Mouse (Mus musculus) gastrocnemius, adult 2 months (tissue): ENCODE measurements around the gene Pum1. TPM values are rescaled to one million over a fixed set of nuclear protein-coding genes. Genes with fewer than 3 reads are reported as not detected.
A peak's percentile ranks its signal among the peaks of the same experiment; 100 is the strongest.
"Not testable (repeated sequence)": the region's sequence is repeated elsewhere in the genome, so short reads cannot be mapped to it uniquely, and the experiment has no call there.

Source experiments
- DNase-seq: peaks from one replicate; pipeline ENCODE4 v3.0.0; 2022
- H3K27ac ChIP-seq: fragments of 200-600 bp; 2 replicates; pipeline ENCODE4 v1.8.1; 2022; ENCODE audit warnings: mild to moderate bottlenecking
- H3K4me3 ChIP-seq: fragments of 200-600 bp; 2 replicates; pipeline ENCODE4 v1.8.1; 2022; ENCODE audit warnings: mild to moderate bottlenecking, moderate library complexity
- CTCF ChIP-seq: fragments of 200-600 bp; IDR thresholded peaks from 2 replicates; pipeline ENCODE4 v1.8.1; 2022; ENCODE audit warnings: antibody characterized with exemption, mild to moderate bottlenecking, moderate library complexity
- intact Hi-C: fragments of 180-260 bp; cut with DNase I; formaldehyde crosslinking; loops from one replicate; pipeline ENCODE4 v1.15.1; 2025
- long read RNA-seq, 2 experiments: library from polyadenylated mRNA; stranded (forward); transcript quantifications; one replicate each; pipeline ENCODE4 v2.0.0; 2021
- total RNA-seq, 2 experiments: library from RNA; stranded (reverse); gene quantifications; 2 replicates each; pipeline ENCODE4 v1.2.3; 2021

The Pum1 gene
- total RNA-seq, result 10 to 100 TPM; 42.4 to 42.6 TPM
- long read RNA-seq, experiment 1, full-length matches to known transcripts, result 6 of 34 reads
- long read RNA-seq, experiment 1, partial matches to known transcripts, result 6 of 34 reads
- long read RNA-seq, experiment 1, other reads (novel, unspliced or antisense), result 22 of 34 reads
- long read RNA-seq, experiment 2, full-length matches to known transcripts, result 5 of 23 reads
- long read RNA-seq, experiment 2, partial matches to known transcripts, result 2 of 23 reads
- long read RNA-seq, experiment 2, other reads (novel, unspliced or antisense), result 16 of 23 reads

DNA sequence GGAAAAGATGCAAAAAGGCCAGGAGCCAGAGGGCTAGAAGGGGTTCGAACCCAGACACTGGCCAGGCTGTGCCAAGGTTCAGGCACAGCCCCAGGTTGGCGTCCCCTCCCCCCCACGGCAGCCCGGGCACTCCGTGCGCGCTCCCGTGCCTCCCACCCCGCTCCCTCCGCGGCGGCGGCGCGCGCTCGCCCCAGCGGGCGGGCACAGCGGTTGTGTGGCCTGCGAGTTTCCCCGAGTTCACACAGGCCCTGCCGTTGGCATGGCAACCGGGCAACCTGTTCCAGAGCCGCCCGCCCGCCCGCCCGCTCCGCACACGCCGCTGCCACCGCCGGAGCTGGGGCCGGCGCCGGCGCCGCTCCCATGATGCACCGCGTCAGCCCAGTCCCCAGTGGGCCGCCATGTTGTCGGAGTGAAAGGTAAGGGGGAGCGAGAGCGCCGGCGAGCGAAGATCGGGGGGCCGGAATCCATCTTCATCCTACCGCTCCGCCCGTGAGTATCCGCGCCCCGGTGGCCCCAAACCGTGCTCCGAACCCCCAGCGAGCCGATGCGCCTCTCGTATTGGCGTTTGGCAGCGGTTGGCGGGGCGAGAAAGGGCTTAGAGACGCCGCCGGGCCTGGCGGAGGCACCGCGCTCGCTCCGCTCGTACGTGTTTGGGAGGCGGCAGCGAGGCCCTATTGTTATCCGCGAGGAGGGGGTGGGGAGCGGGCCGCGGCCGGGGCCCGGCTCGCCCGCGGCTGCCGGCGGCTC is at the start of gene Pum1:
Gene Pum1 (plus strand): TSS at position 343 of the 747 bp plus-strand sequence.
- peak within 1 kb of the TSS; percentile 90 for H3K4me3 ChIP-seq
- H3K27ac ChIP-seq, result peak within 1 kb of the TSS; percentile 93
- no peak for TF ChIP-seq CTCF
- intact Hi-C loops, result no loop called here
- peak; percentile 94 for DNase-seq

DNA sequence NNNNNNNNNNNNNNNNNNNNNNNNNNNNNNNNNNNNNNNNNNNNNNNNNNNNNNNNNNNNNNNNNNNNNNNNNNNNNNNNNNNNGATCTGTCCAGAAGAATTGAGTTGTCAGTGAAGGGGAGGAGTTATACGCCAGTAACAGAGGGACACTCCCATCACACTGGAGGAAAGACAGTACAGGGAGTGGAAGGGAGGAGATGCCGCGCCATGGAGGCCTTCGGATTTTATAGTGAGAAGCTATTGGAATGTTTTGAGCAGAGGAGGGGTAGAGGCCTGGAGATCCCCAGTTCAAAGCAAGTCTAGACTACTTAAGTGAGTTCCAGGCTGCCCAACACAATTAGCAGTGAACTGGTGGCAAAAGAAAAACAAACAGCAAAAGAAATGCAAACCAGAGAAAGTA is 33.7 kb upstream of the Pum1 start:
- no peak for TF ChIP-seq CTCF
- peak; percentile 37 for DNase-seq
- H3K27ac ChIP-seq, result peak overlapping the region; percentile 84
- intact Hi-C loops, result no loop called here
- peak overlapping the region; percentile 62 for H3K4me3 ChIP-seq

GRCm38 (mm10) chr4:130630232-130630847 is 32.8 kb upstream of the Pum1 start:
- no peak for TF ChIP-seq CTCF

DNA sequence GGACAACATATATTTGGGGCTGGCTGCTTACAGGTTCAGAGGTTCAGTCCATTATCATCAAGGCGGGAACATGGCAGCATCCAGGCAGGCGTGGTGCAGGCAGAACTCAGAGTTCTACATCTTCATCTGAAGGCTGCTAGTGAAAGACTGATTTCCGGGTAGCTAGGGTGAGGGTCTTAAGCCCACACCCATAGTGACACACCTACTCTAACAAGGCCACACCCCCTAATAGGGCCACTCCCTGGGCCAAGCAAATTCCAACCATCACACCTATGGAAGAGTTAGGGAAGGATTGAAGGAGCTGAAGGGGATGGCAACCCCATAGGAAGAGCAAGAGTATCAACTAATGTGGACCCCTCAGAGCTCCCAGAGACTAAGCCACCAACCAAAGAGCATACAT is 28.0 kb upstream of the Pum1 start:
- DNase-seq, H3K4me3 ChIP-seq, intact Hi-C loops, H3K27ac ChIP-seq: not testable (repeated sequence)

More at GRCm38 (mm10) chr4:130630232-130630847, 32.8 kb upstream of the Pum1 start:
- Histone ChIP-seq H3K27ac (no peak overlapping the region), H3K4me3 (no peak overlapping the region)
- no peak for DNase-seq
- intact Hi-C loops, result no loop called here

DNA sequence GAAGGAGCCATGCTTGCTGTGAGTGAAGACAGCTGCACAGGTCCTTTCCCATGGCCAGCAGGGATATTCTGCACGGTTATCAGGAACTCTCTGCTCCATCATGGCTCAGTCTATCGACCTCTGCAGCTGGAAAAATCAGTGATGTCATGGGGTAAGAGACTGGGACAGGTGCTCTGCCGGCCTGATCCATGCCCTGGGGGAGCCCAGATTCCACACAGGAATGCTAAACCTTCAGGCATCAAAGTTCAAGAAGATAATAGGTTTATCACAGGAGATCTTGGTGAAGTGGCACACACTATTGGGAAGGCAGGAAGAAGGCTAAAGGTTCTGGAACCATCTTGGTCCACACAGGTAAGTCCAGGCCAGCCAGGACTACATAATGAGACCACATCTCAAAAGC is 26.4 kb upstream of the Pum1 start:
- DNase-seq, result no peak
- intact Hi-C loops, result no loop called here
- TF ChIP-seq CTCF, result no peak
- H3K27ac ChIP-seq, result no peak overlapping the region
- no peak overlapping the region for H3K4me3 ChIP-seq

- no peak for TF ChIP-seq CTCF
- intact Hi-C loops, result no loop called here
- no peak overlapping the region for H3K4me3 ChIP-seq
- DNase-seq, result no peak
- no peak overlapping the region for H3K27ac ChIP-seq
Observed at GRCm38 (mm10) chr4:130637488-130638422, 25.4 kb upstream of the Pum1 start.

DNA sequence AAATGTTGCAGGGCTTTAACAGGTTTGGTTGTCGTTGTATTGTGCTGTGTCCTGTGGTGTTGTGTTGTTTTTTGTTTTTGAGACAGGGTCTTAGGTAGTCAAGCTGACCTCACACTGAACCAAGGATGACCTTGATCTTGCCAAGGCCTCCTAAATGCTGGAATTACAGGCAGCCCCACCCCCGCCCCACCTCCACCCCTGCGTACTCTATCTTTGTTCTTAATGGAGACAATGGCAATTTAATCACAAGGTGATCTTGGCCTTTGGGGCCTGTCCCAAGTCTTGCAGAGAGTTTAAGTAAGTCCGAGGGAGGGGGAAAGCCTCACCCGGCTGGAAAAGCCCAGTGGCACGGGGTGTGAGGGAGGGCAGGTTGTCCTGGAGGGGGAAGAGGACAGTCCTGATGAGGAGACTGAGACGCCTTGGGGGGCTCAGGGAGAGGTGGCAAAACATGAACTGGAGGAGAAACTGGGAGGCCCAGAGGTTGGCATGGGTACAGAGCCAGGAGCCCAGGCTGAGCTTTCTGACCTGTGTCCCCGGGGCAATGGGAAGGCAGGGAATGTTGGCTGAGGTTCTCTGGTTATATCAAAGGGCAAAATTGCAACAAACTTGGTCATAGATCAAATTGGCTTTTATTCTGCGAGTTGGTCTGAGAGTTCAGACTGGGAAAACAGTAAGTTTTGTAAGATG is 22.9 kb upstream of the Pum1 start:
- no peak for DNase-seq
- TF ChIP-seq CTCF, result no peak
- Histone ChIP-seq H3K27ac (no peak overlapping the region), H3K4me3 (no peak overlapping the region)
- intact Hi-C loops, result no loop called here

DNA sequence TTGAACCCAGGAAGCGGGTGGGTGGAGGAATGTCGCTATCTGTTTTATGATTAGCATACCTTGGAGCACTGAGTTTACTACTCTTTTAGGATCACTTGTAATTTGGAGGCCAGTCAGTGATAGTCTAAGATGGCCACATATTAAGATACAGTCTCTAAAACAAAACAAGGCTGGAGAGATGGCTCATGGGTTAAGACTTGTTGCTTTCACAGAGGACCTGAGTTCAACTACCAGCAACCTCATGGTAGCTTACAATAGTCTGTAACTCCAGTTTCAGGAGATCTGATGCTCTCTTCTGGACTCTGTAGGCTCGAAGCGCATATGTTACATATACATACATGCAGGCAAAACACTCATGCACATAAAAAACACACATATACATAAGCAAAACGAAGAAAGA is 20.7 kb upstream of the Pum1 start:
- TF ChIP-seq CTCF, result no peak
- intact Hi-C loops, result no loop called here
- Histone ChIP-seq H3K4me3 (no peak overlapping the region), H3K27ac (no peak overlapping the region)
- DNase-seq, result no peak

DNA sequence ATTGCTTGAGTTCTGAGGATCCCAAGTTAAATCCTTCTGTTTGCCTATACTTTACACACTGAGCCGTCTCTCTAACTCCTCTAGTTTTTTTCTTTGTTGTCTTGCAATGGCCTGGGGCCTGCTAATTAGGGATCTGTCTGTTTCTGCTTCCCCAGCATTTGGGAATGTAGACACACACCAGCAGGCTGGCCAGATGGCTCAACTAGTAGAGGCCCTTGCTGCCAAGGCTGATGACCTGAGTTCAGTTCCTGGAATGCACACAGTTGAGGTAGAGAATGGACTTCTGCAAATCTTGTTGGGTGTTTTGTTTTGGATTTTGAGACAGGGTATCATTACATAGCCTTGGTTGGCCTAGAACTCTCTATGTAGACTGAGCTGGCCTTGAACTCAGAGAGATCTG is 17.7 kb upstream of the Pum1 start:
- no peak for TF ChIP-seq CTCF
- no peak for DNase-seq
- intact Hi-C loops, result no loop called here

GRCm38 (mm10) chr4:130651286-130651685 is 11.8 kb upstream of the Pum1 start:
- Histone ChIP-seq H3K27ac (no peak overlapping the region), H3K4me3 (no peak overlapping the region)
- no peak for TF ChIP-seq CTCF
- DNase-seq, result no peak
- intact Hi-C loops, result no loop called here

More for the DNA sequence above, 17.7 kb upstream of the Pum1 start:
- Histone ChIP-seq H3K4me3 (no peak overlapping the region), H3K27ac (no peak overlapping the region)

DNA sequence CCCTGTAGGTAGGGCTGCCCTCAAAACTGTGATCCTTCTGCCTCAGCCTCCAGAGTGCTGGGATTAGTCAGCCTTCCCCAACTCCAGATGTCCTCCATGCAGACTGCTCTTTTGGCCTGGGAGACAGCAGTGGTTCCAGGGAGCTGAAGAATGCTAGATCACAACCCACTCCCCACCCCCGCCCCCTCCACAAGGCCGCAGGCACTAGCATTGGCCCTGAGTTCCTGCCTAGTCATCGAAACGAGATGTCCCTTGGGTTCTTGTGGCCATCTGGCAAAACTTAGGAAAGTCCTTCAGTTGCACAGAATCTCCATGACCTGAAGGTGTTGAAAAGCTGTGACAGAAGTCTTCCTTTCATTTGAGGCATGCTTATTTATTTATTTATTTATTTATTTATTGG is 10.6 kb upstream of the Pum1 start:
- Histone ChIP-seq H3K4me3 (no peak overlapping the region), H3K27ac (no peak overlapping the region)
- intact Hi-C loops, result no loop called here
- DNase-seq, result no peak
- TF ChIP-seq CTCF, result no peak
